Mouse (Mus musculus): Measurements from ENCODE around the gene Pakap. TPM values are rescaled to one million over a fixed set of nuclear protein-coding genes. Genes with fewer than 3 reads are reported as not detected.

The Pakap gene
- total RNA-seq, 2 experiments from 2014 or later: not detected

- no peak for ATAC-seq (ENCODE audit: poor library complexity, severe bottlenecking)
These were observed 135.8 kb downstream of the Pakap start for GRCm38 (mm10) chr4:57703574-57704470.

GRCm38 (mm10) chr4:57704575-57704974 is 136.6 kb downstream of the Pakap start:
- ATAC-seq (ENCODE audit: poor library complexity, severe bottlenecking): peak; percentile 51

GRCm38 (mm10) chr4:57715849-57716248 is 147.9 kb downstream of the Pakap start:
- no peak for ATAC-seq (ENCODE audit: poor library complexity, severe bottlenecking)

DNA sequence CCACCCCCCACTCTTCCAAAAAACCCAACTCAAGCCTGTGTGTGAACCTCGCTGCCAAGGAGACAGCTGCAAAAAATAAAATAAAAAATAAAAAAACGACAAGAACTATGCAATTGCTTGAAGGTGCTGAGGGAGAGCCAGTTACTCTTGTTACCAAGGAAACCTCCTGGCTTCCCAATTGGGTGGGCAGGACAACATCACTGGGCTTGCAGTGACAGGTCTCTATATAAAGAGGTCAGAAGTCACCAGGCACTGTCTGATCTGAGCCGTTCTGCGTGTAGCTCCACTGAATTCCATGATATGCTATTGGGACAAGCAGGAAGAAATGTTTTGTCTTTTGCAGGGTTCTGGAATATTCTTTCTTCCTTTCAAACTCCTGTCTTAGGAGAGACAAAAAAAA is 148.8 kb downstream of the Pakap start:
- ATAC-seq (ENCODE audit: poor library complexity, severe bottlenecking): no peak

DNA sequence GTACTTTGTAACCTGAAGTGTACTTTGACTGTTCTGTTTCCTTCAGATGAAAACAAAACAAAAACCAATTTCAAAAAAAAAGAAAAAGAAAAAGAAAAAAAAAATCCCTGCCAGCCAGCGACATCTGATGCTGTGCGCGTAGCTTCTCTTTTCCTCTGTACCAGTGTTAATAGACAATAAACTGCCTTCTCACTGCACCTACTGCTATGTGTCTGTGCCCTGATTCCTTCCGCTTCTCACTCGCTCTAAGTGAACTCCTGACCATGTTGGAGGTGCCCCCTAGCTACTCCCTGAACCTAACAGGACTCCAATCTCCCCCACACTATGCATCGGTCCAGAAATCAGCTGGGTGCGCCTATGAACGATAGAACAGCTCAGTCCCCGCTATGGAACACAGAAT is 149.4 kb downstream of the Pakap start, which contains the start of gene Akap2:
Akap2 (plus strand) TSS at position 304 of the 400 bp plus-strand sequence.
- ATAC-seq (ENCODE audit: poor library complexity, severe bottlenecking): no peak

DNA sequence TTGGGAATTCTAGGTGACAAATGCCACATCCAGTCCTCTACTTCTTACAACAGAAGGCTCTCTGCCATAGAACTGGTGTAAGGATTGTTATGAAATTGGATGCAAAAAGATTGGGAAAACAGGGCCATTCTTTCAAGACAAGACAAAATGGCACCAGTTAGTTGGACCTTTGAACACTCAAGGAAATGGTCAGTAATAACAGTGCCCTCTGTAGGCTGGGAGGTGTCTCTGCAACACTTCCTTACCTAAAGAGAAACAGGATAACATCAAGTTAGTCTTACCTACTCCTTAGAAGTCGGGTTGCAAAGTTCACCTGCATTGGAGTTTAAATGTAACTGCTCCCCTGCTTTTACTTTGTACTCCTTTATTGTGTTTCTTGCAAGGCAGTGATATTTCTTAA is 151.4 kb downstream of the Pakap start:
- no peak for ATAC-seq (ENCODE audit: poor library complexity, severe bottlenecking)

GRCm38 (mm10) chr4:57720869-57721361 is 152.9 kb downstream of the Pakap start:
- ATAC-seq (ENCODE audit: poor library complexity, severe bottlenecking): no peak

DNA sequence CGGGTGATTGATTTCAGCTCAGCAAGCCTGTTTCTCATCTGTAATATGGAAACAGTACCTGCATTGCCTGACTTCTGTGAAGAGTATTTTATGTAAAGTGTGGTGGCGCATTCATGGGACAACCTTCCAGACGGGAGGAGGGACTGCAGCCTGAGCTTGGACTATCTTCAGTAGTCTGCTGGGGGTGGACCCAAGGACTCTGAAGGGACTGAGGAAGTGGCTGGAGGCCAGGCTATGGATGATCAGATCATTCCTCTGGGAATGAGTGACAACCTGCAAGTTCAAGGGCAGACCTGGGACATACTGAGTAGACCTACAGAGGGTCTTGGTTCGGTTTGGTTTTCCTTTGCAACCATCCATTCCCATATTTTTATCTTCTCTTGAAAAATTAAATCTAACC is 154.3 kb downstream of the Pakap start:
- ATAC-seq (ENCODE audit: poor library complexity, severe bottlenecking): no peak

DNA sequence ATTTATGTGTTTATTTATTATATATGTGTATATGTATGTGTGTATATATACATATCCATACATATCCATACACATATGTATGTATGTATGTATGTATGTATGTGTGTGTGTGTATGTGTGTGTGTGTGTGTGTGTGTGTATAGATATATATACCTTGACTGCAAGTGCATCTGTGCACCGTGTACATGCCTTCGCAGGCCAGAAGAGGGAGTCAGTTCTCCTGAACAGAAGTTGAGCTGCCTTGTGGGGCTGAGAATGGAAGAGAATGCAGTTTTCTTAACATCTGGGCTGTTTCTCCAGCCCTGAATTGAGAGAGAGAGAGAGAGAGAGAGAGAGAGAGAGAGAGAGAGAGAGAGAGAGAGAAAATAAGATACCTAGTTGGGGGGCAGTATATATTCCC is 155.7 kb downstream of the Pakap start:
- no peak for ATAC-seq (ENCODE audit: poor library complexity, severe bottlenecking)

GRCm38 (mm10) chr4:57725569-57725968 is 157.6 kb downstream of the Pakap start:
- no peak for ATAC-seq (ENCODE audit: poor library complexity, severe bottlenecking)

- ATAC-seq (ENCODE audit: poor library complexity, severe bottlenecking): no peak
These were observed 160.7 kb downstream of the Pakap start for GRCm38 (mm10) chr4:57728611-57729183.

DNA sequence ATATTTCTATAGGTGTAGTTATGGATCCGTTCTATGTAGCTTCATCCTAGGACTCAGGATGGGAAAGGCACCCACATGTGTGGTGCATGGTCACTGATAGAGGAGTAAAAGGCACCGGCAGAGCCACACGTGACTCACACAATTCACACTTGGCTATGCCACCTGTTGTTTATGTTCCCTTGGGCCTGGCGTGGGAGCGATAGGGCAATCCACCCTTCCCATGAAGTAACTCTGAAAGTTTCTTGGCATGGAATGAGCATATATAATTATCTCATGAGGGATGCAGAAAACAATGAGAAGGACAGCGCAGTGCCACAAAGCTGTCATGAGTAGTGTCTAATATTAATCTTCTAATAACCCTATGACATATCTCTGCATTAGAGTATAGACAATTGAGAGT is 162.1 kb downstream of the Pakap start:
- no peak for ATAC-seq (ENCODE audit: poor library complexity, severe bottlenecking)

DNA sequence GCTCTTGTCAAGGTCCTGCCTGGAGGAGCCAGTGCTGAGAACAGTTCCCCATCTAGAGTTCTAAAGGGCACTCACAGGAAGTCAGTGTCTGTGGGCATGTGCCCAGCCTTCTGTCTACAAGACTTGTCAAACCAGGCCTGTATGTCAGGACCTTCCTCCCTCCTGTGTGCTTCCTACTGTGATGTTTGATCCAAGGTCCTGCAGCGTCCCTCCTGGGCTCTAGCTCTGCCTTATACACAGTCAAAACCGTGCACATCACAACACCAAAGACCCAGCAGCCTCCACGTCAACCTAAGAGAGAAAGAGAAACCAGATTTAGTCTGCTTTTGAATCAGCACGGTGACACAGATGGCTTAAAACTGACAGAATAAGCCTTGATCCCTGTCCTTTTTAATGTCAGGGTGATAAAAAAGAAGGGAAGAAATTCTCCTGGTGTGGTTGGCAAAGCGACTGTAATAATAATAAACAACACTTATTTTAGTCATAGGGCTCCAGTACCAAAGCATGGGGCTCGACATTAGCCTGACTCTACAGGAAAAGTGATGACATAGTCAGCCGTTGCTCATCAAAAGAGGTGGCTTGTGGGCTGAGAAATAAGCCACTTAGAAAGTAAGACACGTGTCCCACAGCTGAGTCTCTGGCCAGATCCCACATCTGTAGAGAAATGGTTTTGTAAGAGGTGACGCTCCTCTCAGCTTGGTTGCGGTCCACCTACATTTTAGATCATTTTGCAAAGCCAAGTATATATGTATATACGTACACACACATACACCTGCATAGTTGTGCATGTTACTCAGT is 163.0 kb downstream of the Pakap start:
- ATAC-seq (ENCODE audit: poor library complexity, severe bottlenecking): peak; percentile 58

DNA sequence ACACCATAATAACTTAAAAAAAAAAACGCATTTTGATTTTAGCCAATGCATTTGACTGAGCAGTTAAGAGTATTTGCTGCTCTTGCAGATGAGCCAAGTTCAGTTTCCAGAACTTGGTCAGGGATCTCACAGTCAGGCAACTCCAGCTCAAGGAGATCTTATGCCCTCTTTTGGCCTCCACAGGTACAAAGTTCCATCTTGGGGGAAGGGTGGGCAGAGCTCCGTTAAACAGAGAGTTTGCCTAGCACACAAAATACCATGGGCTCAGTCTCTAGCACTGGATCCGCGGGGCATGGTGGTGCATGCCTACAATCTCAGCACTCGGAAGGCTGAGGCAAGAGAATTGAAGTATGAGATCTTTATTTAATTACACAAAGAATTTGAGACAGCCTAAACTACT is 164.4 kb downstream of the Pakap start:
- no peak for ATAC-seq (ENCODE audit: poor library complexity, severe bottlenecking)

- ATAC-seq (ENCODE audit: poor library complexity, severe bottlenecking): no peak
These were observed 165.5 kb downstream of the Pakap start for GRCm38 (mm10) chr4:57733445-57733844.

DNA sequence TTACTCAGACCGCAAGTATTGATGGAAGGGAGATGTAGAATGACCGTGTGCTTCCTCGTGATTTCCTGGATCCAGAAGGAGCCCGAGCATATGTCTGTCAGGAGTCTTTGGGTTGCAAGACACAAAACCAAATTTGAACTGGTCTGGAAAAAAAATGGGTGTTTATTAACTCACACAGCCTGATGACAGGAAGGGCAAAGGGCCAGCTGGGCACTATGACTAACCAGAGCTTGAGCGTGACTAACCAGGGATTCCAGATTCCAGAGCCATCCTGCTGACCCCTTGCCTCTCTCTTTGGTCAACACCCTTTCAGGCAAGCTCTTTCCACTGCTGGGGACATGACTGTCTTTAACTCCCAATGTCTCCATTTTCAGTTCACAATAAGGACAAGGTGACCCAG is 167.4 kb downstream of the Pakap start:
- ATAC-seq (ENCODE audit: poor library complexity, severe bottlenecking): no peak

DNA sequence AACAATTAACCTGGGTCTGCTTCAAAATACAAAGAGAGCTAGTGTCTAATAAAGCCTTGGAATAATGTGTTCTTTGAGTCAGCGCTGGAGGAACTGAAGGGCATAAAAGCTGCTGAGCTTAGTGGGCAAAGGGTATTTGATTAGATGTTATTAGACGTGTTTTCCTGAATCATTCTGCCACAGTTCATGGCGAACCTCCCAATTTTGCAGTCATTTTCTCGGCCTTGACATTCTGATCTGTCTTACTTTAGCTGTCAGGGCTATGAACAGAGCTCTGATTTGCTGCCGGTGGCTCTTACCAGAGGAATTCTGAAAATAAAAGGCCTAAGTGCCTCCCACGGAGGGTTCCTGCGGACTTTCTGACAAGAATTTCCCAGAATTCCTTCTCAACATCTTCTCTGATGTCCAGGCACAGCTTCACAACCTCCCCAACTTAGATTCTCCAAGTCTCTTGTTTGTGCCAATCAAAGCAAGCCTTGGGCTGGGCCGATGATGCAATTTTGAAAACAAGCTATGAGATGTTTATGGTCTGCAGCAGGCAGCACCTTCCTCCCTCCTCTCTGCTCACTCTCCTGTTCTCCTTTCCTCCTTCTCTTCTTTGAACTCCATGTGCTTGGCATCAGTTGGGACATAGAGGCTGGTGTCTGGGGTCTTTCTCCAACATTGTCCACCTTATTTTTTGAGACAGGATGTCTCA is 171.0 kb downstream of the Pakap start:
- ATAC-seq (ENCODE audit: poor library complexity, severe bottlenecking): no peak

DNA sequence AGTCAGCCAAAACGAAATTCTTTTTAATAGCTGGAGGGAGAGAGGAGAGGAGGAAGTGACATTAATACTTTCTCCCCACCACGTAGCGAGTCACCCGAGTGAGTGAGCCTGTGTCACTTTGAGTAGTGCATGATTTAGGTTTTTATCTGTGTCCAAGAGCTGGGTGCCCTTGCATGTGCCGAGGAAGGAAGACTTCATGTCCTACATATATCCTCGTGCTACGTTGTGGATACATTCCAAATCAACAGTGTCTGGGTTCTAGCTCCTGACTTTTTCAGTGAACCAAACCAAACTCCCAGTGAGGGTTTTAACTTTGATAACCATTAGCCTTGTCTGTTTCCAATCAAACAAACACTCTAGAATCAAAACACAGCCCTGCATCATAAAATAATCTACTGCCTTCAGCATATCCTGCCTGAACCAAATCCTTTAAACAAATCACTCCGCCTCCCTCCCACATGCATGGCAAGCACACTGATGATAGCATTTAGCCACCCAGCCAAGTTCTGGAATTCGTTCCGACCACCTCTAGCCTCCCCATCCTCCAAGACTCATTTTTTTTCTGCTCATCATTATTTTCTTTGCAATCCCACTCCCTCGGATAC is 175.4 kb downstream of the Pakap start:
- no peak for ATAC-seq (ENCODE audit: poor library complexity, severe bottlenecking)

GRCm38 (mm10) chr4:57750651-57751050 is 182.7 kb downstream of the Pakap start:
- ATAC-seq (ENCODE audit: poor library complexity, severe bottlenecking): no peak

DNA sequence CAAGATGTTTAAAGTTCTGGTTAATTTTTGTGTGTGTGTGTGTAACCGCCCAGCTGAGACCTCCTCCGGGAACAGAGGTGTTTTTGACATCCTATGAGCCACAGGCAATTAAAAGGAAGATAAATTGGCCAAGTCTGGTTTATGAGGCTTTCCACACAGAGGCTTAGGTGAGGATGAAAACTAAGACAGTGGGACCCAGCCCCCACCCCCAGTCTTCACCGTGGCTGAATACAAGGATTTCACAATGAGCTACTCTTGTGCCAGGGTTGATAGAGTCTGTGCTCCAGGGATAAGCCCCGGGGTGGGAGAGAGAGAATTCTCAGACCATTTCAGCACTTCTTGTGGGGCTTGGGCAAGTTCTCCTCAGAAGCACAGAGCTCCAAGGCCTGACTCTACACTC is 183.1 kb downstream of the Pakap start:
- ATAC-seq (ENCODE audit: poor library complexity, severe bottlenecking): no peak
